Mouse (Mus musculus): ENCODE measurements around the gene Eno2. TPM values are rescaled to one million over a fixed set of nuclear protein-coding genes. Genes with fewer than 3 reads are reported as not detected.
A peak's percentile ranks its signal among the peaks of the same experiment; 100 is the strongest.

Gene Eno2
- total and polyA plus RNA-seq, 3 experiments = 20.8 to 24.6 (median 23.6) TPM

GRCm38 (mm10) chr6:124732476-124733370, 36.8 kb downstream of the Eno2 start (continued):
- no peak for TF ChIP-seq USF2 (conservative IDR thresholded peaks at IDR 0.05; ENCODE audit: low read depth, low read length)

- in situ Hi-C loops (cut with MboI; ENCODE audit: low pct_ligation_motif_present, low pct_unique_long_range_greater_than_20kb, low sequenced_read_pairs) = no loop called here
- H3K36me3 ChIP-seq (replicated peaks in 1 of 2; ENCODE audit: control insufficient read depth in 1 of 2, insufficient read depth in 1 of 2, low read length in 1 of 2) = peaks cover 36 to 49% of the 10 kb centered on the region in 2 experiments
- dilution Hi-C loops (cut with MboI; ENCODE audit: extremely low pct_ligation_motif_present, extremely low pct_unique_long_range_greater_than_20kb, low sequenced_read_pairs) = no loop called here
- peaks cover 28 to 67% of the 10 kb centered on the region in 2 experiments for H3K4me1 ChIP-seq (ENCODE audit: control insufficient read depth in 1 of 2, insufficient read depth in 2 of 2)
- peaks cover 36% of the 10 kb centered on the region for H3K79me2 ChIP-seq (replicated peaks; ENCODE audit: control insufficient read depth, extremely low read depth, insufficient read depth, poor library complexity, severe bottlenecking)
- no peaks in the 10 kb centered on the region for H3K9me3 ChIP-seq (replicated peaks; ENCODE audit: low read length)
- H3K9ac ChIP-seq (ENCODE audit: insufficient read depth, low read depth) = peak overlapping the region; percentile 71
- peak overlapping the region; percentile 69 to 78 (median 77) for H3K4me3 ChIP-seq (replicated peaks in 1 of 3; ENCODE audit: low read depth in 2 of 3, low read length in 2 of 3, poor library complexity in 1 of 3)
- TF ChIP-seq NRF1 (IDR thresholded peaks at IDR 0.05; ENCODE audit: low read depth, low read length) = no peak
- TF ChIP-seq BHLHE40 (IDR thresholded peaks at IDR 0.05; ENCODE audit: low read depth, low read length) = peak; percentile 80
- no peak for TF ChIP-seq TBP (conservative IDR thresholded peaks at IDR 0.05; ENCODE audit: low read depth, low read length)
- no peak for TF ChIP-seq GABPA (IDR thresholded peaks at IDR 0.05; ENCODE audit: insufficient replicate concordance, low read depth, low read length)
- 0 out of 2 replicates have a peak, but pooled peaks have one; percentile 54 for TF ChIP-seq MYC (IDR thresholded peaks at IDR 0.05; ENCODE audit: low read depth, low read length)
- TF ChIP-seq USF1 (IDR thresholded peaks at IDR 0.05; ENCODE audit: low read depth, low read length) = no peak
- TF ChIP-seq MAFK (IDR thresholded peaks at IDR 0.05; ENCODE audit: insufficient replicate concordance, low read length) = no peak
- no peak for TF ChIP-seq ETS1 (conservative IDR thresholded peaks at IDR 0.05; ENCODE audit: low read depth, low read length)
- TF ChIP-seq IRF4 (IDR thresholded peaks at IDR 0.05; ENCODE audit: low read depth, low read length) = no peak
- no peak for TF ChIP-seq MXI1 (IDR thresholded peaks at IDR 0.05; ENCODE audit: low read depth, low read length)
- no peak for TF ChIP-seq E2F4 (IDR thresholded peaks at IDR 0.05; ENCODE audit: insufficient replicate concordance, low read depth, low read length)
- no peaks in the 10 kb centered on the region for H3K27me3 ChIP-seq (replicated peaks)
- peak overlapping the region; percentile 63 for H3K4me2 ChIP-seq (ENCODE audit: insufficient read depth, low read depth, poor library complexity, severe bottlenecking)
- no peak for DNase-seq (ENCODE audit: extremely low read depth)
- H3K27ac ChIP-seq (ENCODE audit: insufficient read depth, low read depth) = peak overlapping the region; percentile 93
These were observed 38.4 kb downstream of the Eno2 start for GRCm38 (mm10) chr6:124731038-124731437.

GRCm38 (mm10) chr6:124729850-124730705, 39.4 kb downstream of the Eno2 start:
- Histone ChIP-seq H3K4me1 (ENCODE audit: control insufficient read depth in 1 of 2, insufficient read depth in 2 of 2) (peaks cover 33 to 68% of the 10 kb centered on the region in 2 experiments), H3K36me3 (replicated peaks in 1 of 2; ENCODE audit: control insufficient read depth in 1 of 2, insufficient read depth in 1 of 2, low read length in 1 of 2) (peaks cover 46 to 58% of the 10 kb centered on the region in 2 experiments), H3K9ac (ENCODE audit: insufficient read depth, low read depth) (peak overlapping the region; percentile 71), H3K79me2 (replicated peaks; ENCODE audit: control insufficient read depth, extremely low read depth, insufficient read depth, poor library complexity, severe bottlenecking) (peaks cover 36% of the 10 kb centered on the region), H3K27ac (ENCODE audit: insufficient read depth, low read depth) (peak overlapping the region; percentile 96), H3K4me2 (ENCODE audit: insufficient read depth, low read depth, poor library complexity, severe bottlenecking) (peak overlapping the region; percentile 78), H3K27me3 (replicated peaks) (no peaks in the 10 kb centered on the region), H3K4me3 (replicated peaks in 1 of 3; ENCODE audit: low read depth in 2 of 3, low read length in 2 of 3, poor library complexity in 1 of 3) (peak overlapping the region in 2 of 3 experiments; percentile 30 to 69), H3K9me3 (replicated peaks; ENCODE audit: low read length) (no peaks in the 10 kb centered on the region)
- dilution Hi-C loops (cut with MboI; ENCODE audit: extremely low pct_ligation_motif_present, extremely low pct_unique_long_range_greater_than_20kb, low sequenced_read_pairs) = no loop called here
- in situ Hi-C loops (cut with MboI; ENCODE audit: low pct_ligation_motif_present, low pct_unique_long_range_greater_than_20kb, low sequenced_read_pairs) = no loop called here
- DNase-seq (ENCODE audit: extremely low read depth) = peak; percentile 94
- TF ChIP-seq CHD1 (IDR thresholded peaks at IDR 0.05; ENCODE audit: low read depth, low read length) (peak; percentile 90; the same call in 1 of the 2 replicates), IRF4 (IDR thresholded peaks at IDR 0.05; ENCODE audit: low read depth, low read length) (peak; percentile 73), SMC3 (IDR thresholded peaks at IDR 0.05; ENCODE audit: low read depth, low read length) (peak; percentile 8; the same call in 1 of the 2 replicates), RAD21 (IDR thresholded peaks at IDR 0.05; ENCODE audit: low read depth, low read length) (no peak), MAX (IDR thresholded peaks at IDR 0.05; ENCODE audit: low read length) (peak; percentile 87), UBTF (IDR thresholded peaks at IDR 0.05; ENCODE audit: low read depth, low read length) (no peak), HCFC1 (IDR thresholded peaks at IDR 0.05; ENCODE audit: low read depth, low read length) (0 out of 2 replicates have a peak, but pooled peaks have one; percentile 7), MAFK (IDR thresholded peaks at IDR 0.05; ENCODE audit: insufficient replicate concordance, low read length) (0 out of 2 replicates have a peak, but pooled peaks have one; percentile 30), ZKSCAN1 (IDR thresholded peaks at IDR 0.05; ENCODE audit: borderline replicate concordance, low read depth, low read length) (no peak), ELF1 (IDR thresholded peaks at IDR 0.05; ENCODE audit: low read depth, low read length) (0 out of 2 replicates have a peak, but pooled peaks have one; percentile 33), ZMIZ1 (IDR thresholded peaks at IDR 0.05; ENCODE audit: low read depth, low read length) (peak; percentile 81; the same call in 1 of the 2 replicates), BHLHE40 (IDR thresholded peaks at IDR 0.05; ENCODE audit: low read depth, low read length) (peak; percentile 92), GABPA (IDR thresholded peaks at IDR 0.05; ENCODE audit: insufficient replicate concordance, low read depth, low read length) (no peak), TCF12 (IDR thresholded peaks at IDR 0.05; ENCODE audit: low read depth, low read length) (peak; percentile 77), TBP (conservative IDR thresholded peaks at IDR 0.05; ENCODE audit: low read depth, low read length) (peak; percentile 58; the same call in 1 of the 2 replicates), POLR2A (IDR thresholded peaks at IDR 0.05; ENCODE audit: low read depth, low read length) (peak; percentile 71), ETS1 (conservative IDR thresholded peaks at IDR 0.05; ENCODE audit: low read depth, low read length) (peak; percentile 71)
